Mouse (Mus musculus): Measurements from ENCODE around the gene Rab6b.
"Not testable (repeated sequence)": the region's sequence is repeated elsewhere in the genome, so short reads cannot be mapped to it uniquely, and the experiment has no call there.

The Rab6b gene

DNA sequence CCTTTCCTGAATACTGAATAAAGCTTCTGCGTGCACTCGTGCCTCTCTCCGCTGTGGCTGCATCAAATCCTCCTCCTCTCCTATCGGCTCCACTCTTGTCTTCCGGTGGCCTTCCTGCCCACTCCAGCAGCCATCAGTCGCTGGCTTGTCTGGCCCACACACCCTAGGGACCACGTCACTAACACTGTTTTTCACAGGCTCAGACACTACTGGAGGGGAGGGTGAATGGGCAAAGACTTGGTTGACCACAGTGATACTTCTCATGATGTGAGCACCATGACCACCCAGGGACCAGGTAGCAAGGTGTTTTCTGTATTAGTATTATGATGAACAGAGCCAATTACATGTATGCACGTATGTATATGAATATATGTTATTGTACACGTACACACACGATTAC, 34.7 kb downstream of the Rab6b start:
- DNase-seq: no peak

DNA sequence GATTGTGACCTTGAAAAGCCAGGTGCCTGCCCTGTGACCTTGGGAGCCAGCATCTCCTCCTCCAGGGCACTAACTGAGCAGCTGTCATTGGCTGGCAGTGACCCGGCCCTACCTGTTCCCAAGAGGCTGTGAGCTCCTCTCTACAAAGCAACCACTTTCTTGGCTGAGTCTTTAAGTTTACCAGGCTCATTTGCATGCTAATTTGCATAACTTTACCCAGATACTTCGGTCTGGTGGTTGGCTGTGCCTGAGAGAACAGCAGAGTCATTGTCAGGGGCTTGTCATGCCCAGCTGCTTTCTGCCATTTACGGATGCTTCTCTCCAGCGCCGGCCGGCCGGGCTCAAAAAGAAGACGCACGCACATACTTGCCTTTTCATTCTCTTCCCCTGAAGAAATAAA, 35.1 kb downstream of the Rab6b start:
- peak; percentile 63 for DNase-seq

DNA sequence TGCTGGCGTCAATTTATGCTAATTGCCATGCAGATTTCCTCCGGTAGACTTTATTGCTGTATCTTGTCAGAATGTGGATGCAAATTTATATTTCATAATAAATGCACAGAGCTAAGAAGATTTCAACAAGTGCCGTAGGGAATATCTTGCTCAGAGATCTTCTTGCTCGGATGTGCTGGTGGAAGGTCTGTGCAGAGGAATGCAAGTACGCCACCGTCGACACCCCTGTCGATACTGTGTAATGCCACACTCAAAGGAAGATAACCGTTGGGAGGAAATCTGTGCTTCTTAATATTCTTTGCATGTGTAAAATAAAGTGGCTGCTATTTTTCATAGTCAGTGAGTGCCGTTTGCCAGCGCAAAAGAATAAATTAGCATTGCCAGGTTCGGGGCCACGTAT, 35.5 kb downstream of the Rab6b start:
- no peak for DNase-seq

- no peak for DNase-seq
These were observed 37.6 kb downstream of the Rab6b start for GRCm38 (mm10) chr9:103149074-103149799.

GRCm38 (mm10) chr9:103153286-103153685, 41.7 kb downstream of the Rab6b start:
- no peak for DNase-seq

DNA sequence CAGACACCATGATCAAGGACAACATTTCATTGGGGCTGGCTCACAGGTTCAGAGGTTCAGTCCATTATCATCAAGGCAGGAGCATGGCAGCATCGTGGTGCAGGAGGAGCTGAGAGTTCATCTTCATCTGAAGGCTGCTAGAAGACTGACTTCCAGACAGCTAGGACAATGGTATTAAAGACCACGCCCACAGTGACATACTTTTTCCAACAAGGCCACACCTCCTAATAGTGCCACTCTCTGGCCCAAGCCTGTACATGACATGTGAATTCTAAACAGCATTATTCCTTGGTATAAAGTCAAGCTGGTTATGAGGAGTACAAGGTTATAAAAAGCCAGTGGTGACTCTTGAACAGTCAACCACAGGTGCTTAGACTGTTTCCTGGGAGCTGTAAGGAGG, 43.0 kb downstream of the Rab6b start:
- DNase-seq: no peak

DNA sequence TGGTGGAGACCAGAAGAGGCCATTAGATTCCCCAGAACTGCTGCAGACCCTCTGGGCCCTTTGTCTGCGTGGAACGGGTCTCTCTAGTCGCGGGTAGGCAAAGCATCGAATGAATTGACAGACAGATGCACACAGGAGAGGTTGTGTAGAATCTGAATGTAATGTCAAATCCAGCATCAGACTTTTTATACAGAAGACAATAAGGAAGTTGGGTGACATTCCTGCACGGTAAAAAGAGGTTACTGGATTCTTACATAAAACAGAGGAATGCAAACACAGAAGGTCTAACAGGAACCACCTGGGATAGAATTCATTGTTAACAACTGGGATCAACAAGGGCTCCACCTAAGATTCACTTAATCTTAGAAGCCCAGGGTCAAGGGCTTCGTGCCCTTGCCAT, 43.6 kb downstream of the Rab6b start:
- DNase-seq: not testable (repeated sequence)

DNA sequence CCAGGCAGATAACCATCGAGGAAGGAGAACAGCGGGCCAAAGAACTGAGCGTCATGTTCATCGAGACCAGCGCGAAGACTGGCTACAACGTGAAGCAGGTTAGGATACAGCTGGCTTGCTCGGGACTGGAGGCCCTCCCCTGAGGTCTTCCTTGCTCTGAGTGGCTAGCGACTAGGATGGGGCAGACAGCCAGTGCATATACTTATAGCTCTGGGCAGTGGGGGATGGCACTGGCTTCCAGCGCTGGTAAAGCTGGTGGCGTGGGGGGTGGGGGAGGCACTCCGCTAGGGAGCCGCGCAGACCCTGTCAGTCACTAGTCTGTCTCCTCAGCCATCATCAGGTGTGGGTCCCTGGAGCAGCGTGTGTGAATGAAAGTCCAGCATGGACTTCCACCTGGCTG, 52.2 kb downstream of the Rab6b start:
- DNase-seq: no peak

GRCm38 (mm10) chr9:103168046-103168445, 56.5 kb downstream of the Rab6b start:
- DNase-seq: no peak

DNA sequence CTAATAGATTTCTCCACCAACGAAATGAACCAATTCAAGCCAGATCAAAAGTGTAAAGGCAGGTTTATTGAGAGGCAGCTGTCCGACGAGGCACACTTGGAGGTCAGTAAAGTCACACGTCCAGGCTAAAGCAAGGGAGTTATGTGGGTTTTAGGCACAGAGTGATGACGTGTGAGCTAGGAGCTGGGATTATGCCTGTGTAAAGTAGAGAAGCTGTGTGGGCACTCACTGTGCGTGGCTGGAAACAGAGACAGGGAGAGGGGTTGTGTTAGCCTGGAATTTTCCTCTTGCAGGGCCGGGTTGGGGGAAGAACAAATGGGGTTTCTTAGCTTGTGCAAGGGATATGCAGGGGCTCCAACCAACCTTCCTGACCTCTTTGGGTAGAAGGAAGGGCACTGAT, 57.2 kb downstream of the Rab6b start:
- DNase-seq: no peak

GRCm38 (mm10) chr9:103174771-103175519, 63.4 kb downstream of the Rab6b start:
- DNase-seq: no peak

DNA sequence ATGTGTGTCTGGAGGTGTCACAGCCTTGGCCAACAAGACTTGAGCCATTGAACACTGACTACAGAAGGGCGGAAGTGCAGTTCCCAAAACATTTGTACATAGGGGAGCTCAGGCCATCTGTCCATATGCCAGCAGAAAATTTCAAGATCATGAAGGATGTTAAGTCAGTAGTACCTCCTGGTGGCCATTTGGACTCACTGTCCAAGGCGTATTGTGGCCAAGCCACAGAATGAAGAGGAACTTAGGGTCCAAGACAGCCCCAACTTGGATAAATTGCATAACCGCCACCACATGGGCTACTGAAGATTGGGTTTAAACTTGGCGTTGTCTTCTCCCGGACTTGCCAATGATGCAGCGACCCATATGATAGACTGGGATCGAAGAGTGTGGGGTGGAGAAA, 64.1 kb downstream of the Rab6b start:
- DNase-seq: no peak

GRCm38 (mm10) chr9:103180303-103180702, 68.7 kb downstream of the Rab6b start:
- no peak for DNase-seq

DNA sequence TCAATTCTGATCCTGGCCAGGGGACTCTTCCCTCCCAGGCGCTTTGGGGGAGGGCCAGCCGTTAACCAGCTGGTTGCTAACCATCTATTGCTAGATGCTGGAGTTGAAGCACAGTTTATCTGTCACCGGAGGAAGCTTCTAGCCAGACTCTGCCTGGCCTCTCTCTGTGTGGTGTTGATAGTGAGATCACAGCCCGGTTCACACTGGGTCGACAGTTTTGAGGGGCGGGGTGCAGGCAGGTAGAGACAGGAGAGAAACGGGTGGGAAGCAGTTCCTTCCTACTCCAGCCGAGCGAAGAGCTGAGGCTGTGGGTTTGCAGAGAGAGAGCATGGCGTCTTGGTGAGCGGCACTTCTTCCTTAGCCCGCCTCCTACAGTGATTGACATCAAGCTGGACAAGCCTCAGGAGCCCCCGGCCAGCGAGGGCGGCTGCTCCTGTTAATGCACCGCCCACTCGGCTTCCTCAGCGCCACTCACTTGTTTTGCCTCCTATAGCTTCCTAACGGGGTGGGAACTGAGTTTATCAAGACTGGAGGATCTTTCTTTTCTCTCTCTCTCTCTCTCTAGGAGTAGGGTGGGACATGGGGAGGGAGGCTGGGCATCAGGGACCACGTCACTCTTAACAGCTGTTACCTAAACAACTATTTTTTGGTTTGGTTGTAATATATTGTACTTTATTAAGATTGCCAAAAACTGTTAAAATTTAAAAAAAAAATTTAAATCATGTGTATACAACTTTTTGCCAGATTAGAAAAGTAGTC, 69.4 kb downstream of the Rab6b start:
- peak; percentile 70 for DNase-seq

DNA sequence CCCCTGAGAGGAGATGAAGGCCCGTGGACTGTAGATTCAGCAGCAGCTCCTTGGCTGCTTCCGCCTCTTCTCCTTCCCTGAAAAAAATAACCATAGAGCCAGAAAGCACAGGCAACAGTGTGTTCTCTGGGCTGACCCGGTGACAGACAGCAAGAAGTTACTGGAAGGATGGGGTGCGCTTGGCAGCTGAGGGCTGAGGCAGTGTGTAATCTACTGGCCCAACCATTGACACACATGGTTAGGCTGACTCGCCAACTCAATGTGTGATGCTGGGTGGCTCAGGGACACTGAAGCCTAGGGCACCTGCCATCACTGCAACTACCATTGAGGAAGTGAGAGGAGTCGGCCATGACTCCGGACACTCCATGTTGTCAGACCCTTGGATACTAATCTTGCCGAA, 70.3 kb downstream of the Rab6b start:
- no peak for DNase-seq

DNA sequence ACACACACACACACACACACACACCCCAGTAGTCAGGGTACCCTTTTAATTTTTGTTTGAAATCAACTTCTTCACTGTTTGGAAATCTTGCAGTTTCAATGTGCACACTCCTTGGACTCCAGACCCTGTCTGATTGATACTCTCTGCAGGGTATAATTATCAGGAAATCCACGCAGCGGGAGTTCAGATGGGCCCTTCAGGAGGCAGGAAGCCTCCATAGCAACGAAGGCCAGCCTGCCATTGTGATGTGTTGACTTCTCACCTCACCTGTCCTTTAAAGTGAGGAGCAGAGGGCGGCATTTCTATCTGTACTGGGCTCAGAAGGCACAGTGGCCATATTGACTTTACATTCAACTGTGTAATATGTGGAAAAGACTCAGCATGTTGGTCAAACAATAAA, 73.3 kb downstream of the Rab6b start:
- DNase-seq: no peak

DNA sequence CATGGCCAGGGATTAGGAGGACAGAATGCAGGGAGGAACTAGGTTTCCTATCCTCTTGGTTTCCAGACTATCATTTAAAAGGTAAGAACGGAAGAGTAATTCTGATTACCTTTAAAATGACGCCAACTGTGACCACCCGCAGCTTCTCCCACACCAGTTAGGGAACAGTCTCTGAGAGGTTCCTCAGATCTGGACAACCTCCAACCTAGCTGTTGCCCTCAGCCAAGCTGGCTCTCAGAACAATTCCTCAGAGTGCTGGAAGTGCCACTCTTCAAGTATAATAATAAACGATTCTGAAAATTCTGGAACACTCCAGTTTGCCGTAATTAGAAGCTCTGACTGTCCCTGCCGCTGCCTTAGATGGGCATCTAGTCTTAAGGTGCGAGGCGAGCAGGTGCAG, 74.4 kb downstream of the Rab6b start:
- DNase-seq: no peak

- no peak for DNase-seq
These were observed 75.2 kb downstream of the Rab6b start for GRCm38 (mm10) chr9:103186747-103187146.

DNA sequence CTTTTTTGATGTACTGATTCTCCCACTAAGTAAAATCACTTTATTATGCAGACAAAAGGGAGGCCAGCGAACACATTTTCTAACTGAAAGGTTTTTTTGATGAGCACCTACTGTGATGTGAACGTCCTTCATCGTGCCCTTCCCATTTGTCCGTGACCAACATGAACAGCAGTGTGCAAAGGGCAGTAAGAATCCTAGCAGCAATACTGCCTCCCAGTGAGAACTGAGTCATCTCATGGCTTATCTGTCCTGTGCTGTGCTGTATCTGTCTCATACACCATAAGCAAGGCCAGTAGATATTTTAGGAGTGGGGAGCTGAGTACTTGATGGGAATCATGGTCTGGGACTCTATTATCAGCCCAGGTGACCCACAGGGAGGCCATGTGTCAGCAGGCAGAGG, 76.8 kb downstream of the Rab6b start:
- DNase-seq: no peak

DNA sequence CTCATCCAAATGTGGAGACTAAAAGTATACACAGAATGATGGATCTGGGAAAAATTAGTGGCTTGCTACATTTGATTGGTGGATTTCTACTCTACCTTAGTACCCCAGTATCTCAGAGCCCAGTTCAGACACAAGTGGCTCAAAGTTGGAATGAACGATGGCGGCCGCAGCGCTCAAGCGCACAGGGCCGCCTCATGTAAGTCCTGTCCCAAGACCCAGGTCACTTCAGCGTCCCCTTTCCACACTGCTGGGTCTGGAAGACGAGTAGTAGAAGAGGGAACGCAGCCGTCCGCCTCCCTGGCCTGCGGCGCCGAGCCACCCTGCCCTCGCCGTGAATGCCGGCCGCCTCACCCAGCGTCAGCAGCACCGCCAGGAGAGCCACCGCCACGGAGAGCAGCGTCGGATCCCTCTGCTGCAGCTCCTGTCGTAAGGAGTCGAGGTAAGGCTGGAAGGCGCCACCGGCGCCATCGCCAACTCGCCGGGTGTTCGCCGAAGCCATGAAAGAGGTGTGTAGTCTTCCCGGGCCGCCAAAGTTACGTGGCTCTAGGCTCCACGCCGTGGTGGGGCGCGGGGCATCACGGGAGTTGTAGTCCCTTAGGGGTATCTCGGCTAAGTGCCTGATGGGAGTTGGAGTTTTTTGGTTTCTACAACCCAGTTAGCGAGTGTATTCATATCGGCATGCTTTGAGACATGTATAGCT, 90.1 kb downstream of the Rab6b start, which contains the start of gene Srprb:
TSS of gene Srprb (minus strand) at position 577 of the 700 bp plus-strand sequence.
- DNase-seq: peak; percentile 92

GRCm38 (mm10) chr9:103205786-103206185, 94.2 kb downstream of the Rab6b start:
- DNase-seq: no peak

DNA sequence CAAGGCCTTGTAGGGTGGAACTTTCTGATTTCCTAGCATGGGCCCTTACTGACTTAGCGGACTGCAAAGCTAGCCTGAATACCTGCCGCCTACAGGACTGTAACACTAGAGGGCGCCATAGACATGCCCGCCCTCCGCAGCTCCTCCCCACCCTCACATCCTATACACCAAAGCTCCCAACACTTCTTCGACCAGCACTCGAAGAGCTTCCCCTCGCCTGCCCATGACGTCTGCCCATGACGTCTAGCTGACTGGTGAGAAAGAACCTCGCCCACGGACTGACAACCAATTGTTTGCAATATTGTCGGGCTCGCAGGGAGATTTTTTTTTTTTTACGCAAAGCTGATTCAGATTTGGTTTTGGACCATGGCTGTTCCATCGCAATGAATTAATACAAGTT, 96.3 kb downstream of the Rab6b start:
- DNase-seq: peak; percentile 77

DNA sequence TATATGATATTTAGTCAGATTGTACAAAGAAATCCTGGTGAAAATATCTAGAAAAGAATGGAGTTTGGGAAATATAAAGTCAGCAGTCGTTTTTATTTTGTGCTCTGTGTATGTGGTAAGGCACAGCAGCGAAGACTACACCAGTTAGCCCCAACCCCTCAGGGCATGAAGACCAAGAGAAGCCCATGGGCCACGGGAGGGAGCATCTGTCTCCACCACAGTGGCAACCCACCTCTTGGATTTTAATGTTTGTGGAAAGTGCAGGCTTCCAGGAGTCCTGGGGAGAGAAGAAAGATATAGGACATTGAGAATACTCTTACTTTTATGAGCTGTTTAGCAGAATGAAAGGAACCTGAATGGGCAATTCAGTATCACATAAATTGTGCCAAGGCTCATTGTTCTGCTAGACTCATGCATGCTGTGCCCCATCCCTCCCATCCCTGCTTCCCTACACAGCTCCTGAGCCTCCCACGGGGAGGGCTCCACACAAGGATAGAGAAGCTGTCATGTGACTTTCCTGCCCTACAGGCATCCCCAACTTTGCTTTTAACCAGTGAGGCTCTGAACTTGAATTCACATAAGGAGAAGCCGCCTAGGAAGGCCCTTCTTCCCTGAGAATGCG, 97.3 kb downstream of the Rab6b start:
- no peak for DNase-seq
